Comparison of ENCODE assay signal across 20 mouse cellular contexts in genomic region chr5:127609191-127609714, GRCm38 (mm10). TPM values are rescaled to one million over a fixed set of nuclear protein-coding genes. Genes with fewer than 3 reads are reported as not detected.
A peak's percentile ranks its signal among the peaks of the same experiment; 100 is the strongest.
DNase-seq lines count a peak whose midpoint lies in the region; ATAC-seq lines count a peak whose summit lies in the region.
"Had no signal": no experiment of that assay in that cellular context is flagged by ENCODE, and none has a peak within 500 bp of the region (broad histone marks: within the 10 kb centered on the region; RNA-seq: fewer than 3 reads in every experiment).

No protein-coding gene starts in this region.

- peak overlapping the region; percentile 49 for H3K27ac ChIP-seq in heart, embryonic 13.5 days (replicated peaks)
- H3K27ac ChIP-seq in heart, embryonic 15.5 days: peak overlapping the region; percentile 69
- no peak overlapping the region for H3K27ac ChIP-seq in stomach, embryonic 15.5 days
- H3K27ac ChIP-seq: limb, embryonic 15.5 days; neural tube, embryonic 13.5 days had no signal

- no peak overlapping the region for H3K4me3 ChIP-seq in heart, embryonic 13.5 days
- no peak overlapping the region for H3K4me3 ChIP-seq in heart, embryonic 15.5 days
- H3K4me3 ChIP-seq in stomach, embryonic 15.5 days (replicated peaks): no peak overlapping the region
- H3K4me3 ChIP-seq: limb, embryonic 15.5 days; neural tube, embryonic 13.5 days had no signal

- H3K4me2 ChIP-seq in heart, embryonic 13.5 days: peak overlapping the region; percentile 26
- H3K4me2 ChIP-seq in heart, embryonic 15.5 days: peak overlapping the region; percentile 22
- no peak overlapping the region for H3K4me2 ChIP-seq in stomach, embryonic 15.5 days
- H3K4me2 ChIP-seq: limb, embryonic 15.5 days; lung, embryonic 14.5 days; neural tube, embryonic 13.5 days had no signal

- no peak for ATAC-seq in heart, embryonic 13.5 days (ENCODE audit: extremely low read depth, insufficient number of reproducible peaks, low FRiP score, low TSS enrichment)
- peak; percentile 54; the same call in 1 of the 2 replicates for ATAC-seq in heart, embryonic 15.5 days (replicated peaks; ENCODE audit: insufficient number of reproducible peaks, insufficient read depth, low FRiP score, low read depth)
- 0 out of 2 replicates have a peak, but pooled peaks have one; percentile 39 for ATAC-seq in stomach, embryonic 15.5 days (ENCODE audit: insufficient read depth, low FRiP score, low read depth)
- ATAC-seq: forebrain, embryonic 16.5 days; hindbrain, embryonic 16.5 days had no signal

- peak overlapping the region; percentile 37 for H3K9ac ChIP-seq in heart, embryonic 13.5 days
- H3K9ac ChIP-seq in heart, embryonic 15.5 days: no peak overlapping the region
- no peak overlapping the region for H3K9ac ChIP-seq in stomach, embryonic 15.5 days
- H3K9ac ChIP-seq: limb, embryonic 15.5 days; lung, embryonic 14.5 days; neural tube, embryonic 13.5 days had no signal

- H3K9me3 ChIP-seq in heart, embryonic 13.5 days: no peaks in the 10 kb centered on the region
- H3K9me3 ChIP-seq in heart, embryonic 15.5 days (replicated peaks): no peaks in the 10 kb centered on the region
- H3K9me3 ChIP-seq in stomach, embryonic 15.5 days: no peaks in the 10 kb centered on the region
- H3K9me3 ChIP-seq: limb, embryonic 15.5 days; neural tube, embryonic 13.5 days had no signal

- peaks cover 45% of the 10 kb centered on the region for H3K36me3 ChIP-seq in heart, embryonic 13.5 days
- peaks cover 22% of the 10 kb centered on the region; the same call in 1 of the 2 replicates for H3K36me3 ChIP-seq in heart, embryonic 15.5 days
- no peaks in the 10 kb centered on the region for H3K36me3 ChIP-seq in stomach, embryonic 15.5 days

- intact Hi-C loops in heart, postnatal 36 days (cut with DNase I): no loop called here

- WGBS in heart, embryonic 13.5 days: 46% methylated on average over 7 of the region's 7 CpGs
- 50% methylated on average over 7 of the region's 7 CpGs for WGBS in heart, embryonic 15.5 days
- WGBS in stomach, embryonic 15.5 days: 80% methylated on average over 7 of the region's 7 CpGs

- H3K27me3 ChIP-seq in heart, embryonic 13.5 days (replicated peaks): no peaks in the 10 kb centered on the region
- no peaks in the 10 kb centered on the region for H3K27me3 ChIP-seq in heart, embryonic 15.5 days
- H3K27me3 ChIP-seq in stomach, embryonic 15.5 days (replicated peaks): no peaks in the 10 kb centered on the region
- H3K27me3 ChIP-seq: limb, embryonic 15.5 days; neural tube, embryonic 13.5 days had no signal

- peaks cover 64% of the 10 kb centered on the region for H3K4me1 ChIP-seq in heart, embryonic 13.5 days
- H3K4me1 ChIP-seq in heart, embryonic 15.5 days (replicated peaks): peaks cover 52% of the 10 kb centered on the region
- 0 out of 2 replicates have a peak, but pooled peaks cover 5% of the 10 kb centered on the region for H3K4me1 ChIP-seq in stomach, embryonic 15.5 days

- DNase-seq in heart, postnatal 36 days: no peak
- peak; percentile 31 for DNase-seq in lung, postnatal 36 days
- no peak for DNase-seq in lung, postnatal 25 days (ENCODE audit: low spot score)
- DNase-seq in cerebellum, postnatal 14 days: no peak
- DNase-seq: adrenal gland, postnatal 36 days; cerebellum, postnatal 25 days; kidney, adult 2 months; kidney, postnatal 25 days; lung, embryonic 14.5 days; right cerebral cortex, postnatal 14 days; thymus, postnatal 4 days had no signal

RNA-seq across cellular contexts. Expression of gene Glt1d1, which starts 22.8 kb away (rescaled TPM):
- not detected in 2 replicates for polyA plus RNA-seq in heart, embryonic 13.5 days (2015; fragmentation: Nextera tagmentation; extraction: Ambion mirVana)
- total RNA-seq in heart, postnatal 36 days (2021): not detected
- polyA plus RNA-seq in heart, embryonic 15.5 days (2015; fragmentation: Nextera tagmentation; extraction: Ambion mirVana): 0.20 TPM in 1 of 2 replicates, not detected in the other
- 0.52 and 0.62 TPM in 2 replicates for polyA plus RNA-seq in stomach, embryonic 15.5 days (2015; fragmentation: Nextera tagmentation; extraction: Ambion mirVana)
- total RNA-seq: gastrocnemius, adult 18-20 months; heart, postnatal 10 days had no signal

RNA-seq across cellular contexts. Expression of gene Slc15a4, which starts 23.4 kb away (rescaled TPM):
- 14.1 and 16.7 TPM in 2 replicates for polyA plus RNA-seq in heart, embryonic 13.5 days (2015; fragmentation: Nextera tagmentation; extraction: Ambion mirVana)
- total RNA-seq in heart, postnatal 36 days (2021): 10 to 100 TPM; 11.9 to 17.2 TPM
- polyA plus RNA-seq in heart, embryonic 15.5 days (2015; fragmentation: Nextera tagmentation; extraction: Ambion mirVana): 16.6 and 20.5 TPM in 2 replicates
- polyA plus RNA-seq in stomach, embryonic 15.5 days (2015; fragmentation: Nextera tagmentation; extraction: Ambion mirVana): 20.6 and 21.7 TPM in 2 replicates
